Mouse (Mus musculus) hindbrain, embryonic 10.5 days (tissue): ENCODE results near the gene Hpcal4. TPM values are rescaled to one million over a fixed set of nuclear protein-coding genes. Genes with fewer than 3 reads are reported as not detected.

Experiments
- DNase-seq: peaks from one replicate; pipeline ENCODE4 v3.0.0-alpha.2; 2017; ENCODE audit warnings: low spot score
- H3K27ac ChIP-seq: fragments of 300-500 bp; sonication (generic); 2 replicates; pipeline ENCODE4 v1.5.1; 2016; ENCODE audit warnings: mild to moderate bottlenecking, moderate library complexity
- H3K27me3 ChIP-seq: fragments of 300-500 bp; sonication (generic); 2 replicates; pipeline ENCODE4 v1.6.1; 2016; ENCODE audit warnings: mild to moderate bottlenecking; ENCODE audit not compliant: poor library complexity, insufficient read depth, severe bottlenecking
- H3K36me3 ChIP-seq: fragments of 300-500 bp; sonication (generic); 2 replicates; pipeline ENCODE4 v1.6.1; 2016; ENCODE audit warnings: mild to moderate bottlenecking, moderate library complexity
- H3K4me1 ChIP-seq: fragments of 300-500 bp; sonication (generic); replicated peaks from 2 replicates; pipeline ENCODE4 v1.6.1; 2016; ENCODE audit warnings: mild to moderate bottlenecking
- H3K4me3 ChIP-seq: fragments of 300-500 bp; sonication (generic); 2 replicates; pipeline ENCODE4 v1.5.1; 2016; ENCODE audit warnings: mild to moderate bottlenecking, moderate library complexity
- H3K9me3 ChIP-seq: fragments of 300-500 bp; sonication (generic); 2 replicates; pipeline ENCODE4 v1.6.1; 2016; ENCODE audit warnings: mild to moderate bottlenecking, moderate library complexity
- WGBS: fragments of 180-500 bp; shearing (Covaris S2); methylation state at CpG from one replicate; pipeline ENCODE4 v1.1.7; 2016; 5-methylcytosine and 5-hydroxymethylcytosine counted together
- polyA plus RNA-seq: library from polyadenylated mRNA; unstranded; fragments of >200 nt; fragmentation: Nextera tagmentation; extraction: Ambion mirVana; gene quantifications from 2 replicates; pipeline ENCODE4 v1.2.1, GENCODE M21; 2016

Hpcal4 gene
- polyA plus RNA-seq, 1 experiment from 2014 or later = 0.52 TPM

DNA sequence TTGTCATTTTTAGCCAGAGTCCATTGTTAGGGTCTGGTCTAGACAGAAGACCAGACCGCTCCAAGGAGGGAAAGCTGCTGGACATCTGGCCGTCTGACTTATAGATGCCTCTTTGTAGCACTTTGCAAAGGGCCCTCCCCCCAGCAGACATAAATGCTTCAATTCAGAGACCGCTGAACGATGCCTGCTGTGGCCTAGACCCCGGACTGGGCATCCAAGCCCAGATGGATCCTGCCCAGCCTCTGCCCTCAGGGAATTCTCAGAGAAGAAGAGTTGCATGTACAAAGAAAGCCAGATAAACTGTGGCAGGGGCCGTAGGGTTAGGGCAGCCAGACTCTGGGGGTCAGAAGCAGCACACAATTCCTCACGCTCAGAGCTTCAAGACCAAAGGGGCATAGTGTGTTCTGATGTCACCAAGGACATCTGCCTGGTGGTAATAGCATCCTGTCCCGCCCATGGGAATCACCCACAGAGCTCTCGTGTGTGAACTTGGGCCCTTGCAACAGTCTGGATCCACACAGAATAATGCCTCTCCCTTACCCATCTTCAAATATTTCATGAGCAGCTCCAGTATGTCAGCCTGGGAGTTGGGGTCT lies 52.9 kb downstream of the Hpcal4 start:
- Histone ChIP-seq H3K27me3 (peaks cover 95% of the 10 kb centered on the region), H3K4me1 (peaks cover 71% of the 10 kb centered on the region), H3K36me3 (no peaks in the 10 kb centered on the region), H3K27ac (peak overlapping the region; percentile 46; the same call in 1 of the 2 replicates), H3K4me3 (0 out of 2 replicates have a peak overlapping the region, but pooled peaks have one; percentile 0), H3K9me3 (no peaks in the 10 kb centered on the region)
- DNase-seq = peak; percentile 44
- 51% methylated on average over 9 of the region's 9 CpGs for WGBS

GRCm38 (mm10) chr4:123236431-123237031 lies 53.5 kb downstream of the Hpcal4 start:
- WGBS = 85% methylated on average over 13 of the region's 13 CpGs
- H3K27me3 ChIP-seq = peaks cover 97% of the 10 kb centered on the region
- peak overlapping the region; percentile 46 for H3K27ac ChIP-seq
- H3K4me3 ChIP-seq = 0 out of 2 replicates have a peak overlapping the region, but pooled peaks have one; percentile 5
- H3K4me1 ChIP-seq = peaks cover 71% of the 10 kb centered on the region
- no peaks in the 10 kb centered on the region for H3K36me3 ChIP-seq
- no peak for DNase-seq
- no peaks in the 10 kb centered on the region for H3K9me3 ChIP-seq

DNA sequence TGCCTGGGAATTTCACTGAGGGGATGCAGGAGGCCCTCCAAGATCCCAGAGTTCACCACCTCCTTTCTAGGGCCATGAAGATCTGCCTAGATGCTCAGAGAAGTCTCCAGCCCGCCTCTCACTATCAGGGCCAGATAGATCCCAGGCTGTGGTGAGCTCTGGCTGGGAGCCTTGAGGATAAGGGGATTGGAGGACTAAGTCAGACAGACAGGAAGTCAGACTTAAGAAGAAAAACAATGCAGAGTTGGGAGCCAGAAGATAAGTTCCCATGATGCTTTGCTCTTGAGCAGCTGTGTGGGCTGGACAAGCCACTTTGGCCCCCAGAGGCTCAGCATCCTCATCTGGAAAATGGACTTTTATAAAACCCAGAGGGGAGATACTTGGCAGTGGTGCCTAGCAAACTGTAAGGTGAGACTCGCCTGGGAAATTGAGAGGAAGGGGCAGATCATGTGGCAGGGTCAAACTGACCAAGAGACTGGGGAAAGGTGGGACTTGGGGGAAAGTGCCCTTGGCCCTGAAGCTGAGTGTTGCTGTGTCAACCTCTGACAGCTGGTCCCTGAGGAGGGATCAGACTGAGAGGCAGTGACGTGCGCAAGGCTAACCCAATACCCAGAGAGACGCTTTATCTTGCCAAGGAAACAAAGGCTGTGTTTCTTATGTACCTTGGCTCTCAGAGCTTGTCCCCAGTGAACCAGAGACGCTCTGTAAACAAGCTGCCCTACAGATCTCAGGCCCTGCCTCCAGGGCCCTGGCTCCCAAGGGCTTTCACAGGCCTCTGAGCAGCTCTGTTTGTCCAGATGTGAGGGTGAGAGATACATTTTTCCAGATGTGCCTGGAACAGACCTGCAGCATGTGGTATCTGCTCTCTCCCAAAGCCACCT lies 54.6 kb downstream of the Hpcal4 start:
- Histone ChIP-seq H3K27ac (peak overlapping the region; percentile 73), H3K36me3 (no peaks in the 10 kb centered on the region), H3K9me3 (no peaks in the 10 kb centered on the region), H3K4me1 (peaks cover 70% of the 10 kb centered on the region), H3K4me3 (0 out of 2 replicates have a peak overlapping the region, but pooled peaks have one; percentile 5), H3K27me3 (peaks cover 91% of the 10 kb centered on the region)
- WGBS = 48% methylated on average over 6 of the region's 6 CpGs
- DNase-seq = peak; percentile 31

- 5% methylated on average over 58 of the region's 58 CpGs for WGBS
- Histone ChIP-seq H3K9me3 (no peaks in the 10 kb centered on the region), H3K4me1 (peaks cover 60% of the 10 kb centered on the region), H3K27ac (peak overlapping the region; percentile 85), H3K4me3 (peak overlapping the region; percentile 46), H3K36me3 (no peaks in the 10 kb centered on the region), H3K27me3 (peaks cover 74% of the 10 kb centered on the region)
- peak; percentile 77 for DNase-seq
Measured at GRCm38 (mm10) chr4:123239361-123240203, 56.6 kb downstream of the Hpcal4 start.

Other genes with a start within 250 kb of the Hpcal4 start
- gene Mfsd2a, start 222.0 kb upstream of the Hpcal4 start, polyA plus RNA-seq = 26.8 and 28.9 TPM in 2 replicates
- 74.1 and 82.3 TPM in 2 replicates for gene Mycl, start 187.6 kb upstream of the Hpcal4 start, polyA plus RNA-seq
- 22.7 and 25.0 TPM in 2 replicates for gene Trit1, start 166.6 kb upstream of the Hpcal4 start, polyA plus RNA-seq
- gene Bmp8b, start 78.1 kb upstream of the Hpcal4 start, polyA plus RNA-seq = 0.25 and 0.60 TPM in 2 replicates
- gene Oxct2b, start 67.0 kb upstream of the Hpcal4 start, polyA plus RNA-seq = not detected in 2 replicates
- gene Ppie, start 43.3 kb upstream of the Hpcal4 start, polyA plus RNA-seq = 114 and 127 TPM in 2 replicates
- not detected in 2 replicates for gene Nt5c1a, start 18.3 kb downstream of the Hpcal4 start, polyA plus RNA-seq
- gene Heyl, start 50.3 kb downstream of the Hpcal4 start, polyA plus RNA-seq = 11.5 and 21.7 TPM in 2 replicates
- 36.2 and 51.2 TPM in 2 replicates for gene Pabpc4, start 79.1 kb downstream of the Hpcal4 start, polyA plus RNA-seq
- gene Oxct2a, start 140.4 kb downstream of the Hpcal4 start, polyA plus RNA-seq = not detected in 2 replicates
- gene Bmp8a, start 160.0 kb downstream of the Hpcal4 start, polyA plus RNA-seq = 0.08 and 0.19 TPM in 2 replicates